Mouse (Mus musculus) liver, postnatal 0 days (tissue): ENCODE measurements at regions not wholly inside any gene's neighbourhood (a gene's known extent, or its start where the extent isn't known, plus 50 kb on each side); places are given as distances from the start of the nearest gene placed in this dataset. TPM values are rescaled to one million over a fixed set of nuclear protein-coding genes. Genes with fewer than 3 reads are reported as not detected.

Experiments used
- ATAC-seq: fragments of 200-750 bp; cut with Nextera tagmentation; 2 replicates; pipeline ENCODE4 v1.8.0; 2017; ENCODE audit warnings: mild to moderate bottlenecking, moderate library complexity
- DNase-seq: peaks from one replicate; pipeline ENCODE4 v3.0.0-alpha.2; 2016
- H3K27ac ChIP-seq: fragments of 300-500 bp; sonication (generic); 2 replicates; pipeline ENCODE4 v1.5.1; 2014; ENCODE audit warnings: antibody characterized with exemption, moderate library complexity, mild to moderate bottlenecking, low read depth
- H3K27me3 ChIP-seq: fragments of 300-500 bp; sonication (generic); 2 replicates; pipeline ENCODE4 v1.6.1; 2014; ENCODE audit warnings: low read length, control low read depth, mixed read lengths; ENCODE audit not compliant: insufficient read depth
- H3K36me3 ChIP-seq: fragments of 300-500 bp; sonication (generic); replicated peaks from 2 replicates; pipeline ENCODE4 v1.6.1; 2014; ENCODE audit warnings: mild to moderate bottlenecking, control low read depth, low read length, moderate library complexity, mixed read lengths; ENCODE audit not compliant: insufficient read depth
- H3K4me1 ChIP-seq: fragments of 300-500 bp; sonication (generic); 2 replicates; pipeline ENCODE4 v1.6.1; 2014; ENCODE audit warnings: antibody characterized with exemption, mild to moderate bottlenecking, control low read depth; ENCODE audit not compliant: insufficient read depth
- H3K4me2 ChIP-seq: fragments of 300-500 bp; sonication (generic); 2 replicates; pipeline ENCODE4 v1.6.1; 2014; ENCODE audit warnings: low read depth, mild to moderate bottlenecking, low read length, moderate library complexity, mixed read lengths
- H3K4me3 ChIP-seq: fragments of 300-500 bp; sonication (generic); 2 replicates; pipeline ENCODE4 v1.5.1; 2014; ENCODE audit warnings: low read depth, low read length
- H3K9ac ChIP-seq: fragments of 300-500 bp; sonication (generic); replicated peaks from 2 replicates; pipeline ENCODE4 v1.6.1; 2014; ENCODE audit warnings: mild to moderate bottlenecking, moderate library complexity
- H3K9me3 ChIP-seq: fragments of 300-500 bp; sonication (generic); 2 replicates; pipeline ENCODE4 v1.6.1; 2016; ENCODE audit warnings: mild to moderate bottlenecking, control low read depth, low read length, mixed read lengths
- CTCF ChIP-seq: sonication (generic); IDR thresholded peaks from 2 replicates; pipeline ENCODE4 v1.5.1; 2016; ENCODE audit warnings: antibody characterized with exemption, low read depth
- EP300 ChIP-seq: IDR thresholded peaks from 2 replicates; pipeline ENCODE4 v1.6.1; 2016; ENCODE audit warnings: antibody characterized with exemption, low read depth, mild to moderate bottlenecking
- WGBS: fragments of 180-500 bp; shearing (Covaris S2); extraction: QIAGEN DNeasy Blood & Tissue Kit; methylation state at CpG from one replicate; pipeline ENCODE4 v1.1.7; 2014; ENCODE audit not compliant: insufficient replicate concordance; 5-methylcytosine and 5-hydroxymethylcytosine counted together
- microRNA-seq: library from miRNA; unstranded; fragments of <30 nt; microRNA quantifications from one replicate; pipeline ENCODE4, GENCODE M21; 2016

DNA sequence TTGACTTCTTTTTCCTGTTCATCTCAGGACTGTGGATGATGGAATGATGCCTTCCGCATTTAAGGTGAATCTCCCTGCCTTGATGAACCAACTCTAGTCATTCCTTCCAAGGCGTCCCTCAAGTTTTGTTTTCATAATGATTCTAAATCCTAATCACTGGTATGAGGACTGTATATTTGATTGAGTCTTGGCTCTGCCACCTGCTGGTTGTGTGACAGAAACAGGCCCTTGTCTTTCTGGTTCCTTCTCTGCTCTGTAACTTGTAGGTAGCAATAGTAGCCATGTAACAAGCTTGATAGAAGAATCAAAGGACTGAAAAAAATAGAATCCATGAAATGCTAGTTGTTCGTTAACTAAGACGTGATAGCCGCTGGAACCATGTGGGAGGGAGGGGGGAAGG is 81.8 kb upstream of the Ccdc54 start:
- Histone ChIP-seq H3K9ac (no peak overlapping the region), H3K4me1 (no peaks in the 10 kb centered on the region), H3K27ac (no peak overlapping the region), H3K27me3 (no peaks in the 10 kb centered on the region), H3K4me3 (no peak overlapping the region), H3K36me3 (no peaks in the 10 kb centered on the region), H3K4me2 (no peak overlapping the region), H3K9me3 (no peaks in the 10 kb centered on the region)
- 65% methylated on average over 5 of the region's 5 CpGs for WGBS
- no peak for DNase-seq
- ATAC-seq, result no peak
- TF ChIP-seq EP300 (no peak), CTCF (peak; percentile 29)

DNA sequence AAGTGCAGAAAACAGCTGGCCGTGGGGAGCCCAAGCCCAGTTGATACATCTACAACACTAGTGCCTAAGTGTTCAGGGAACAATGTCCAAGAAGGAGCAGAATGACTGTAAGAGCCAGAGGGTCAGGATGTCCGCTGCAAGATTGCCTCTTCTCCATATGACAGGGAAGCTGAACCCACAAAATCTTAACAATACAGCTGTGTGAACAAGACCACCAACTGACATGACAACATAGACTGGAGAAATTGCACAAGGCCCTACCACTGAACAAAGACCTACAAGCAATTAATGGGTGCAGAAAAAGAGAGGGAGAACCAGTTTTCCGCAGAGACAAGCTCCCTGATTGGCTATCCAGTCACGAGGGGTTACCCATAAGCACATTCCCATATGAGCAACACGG is 80.2 kb upstream of the Ccdc54 start:
- Histone ChIP-seq H3K9me3 (no peaks in the 10 kb centered on the region), H3K27ac (no peak overlapping the region), H3K36me3 (no peaks in the 10 kb centered on the region), H3K4me1 (no peaks in the 10 kb centered on the region), H3K4me2 (no peak overlapping the region), H3K4me3 (no peak overlapping the region), H3K9ac (no peak overlapping the region), H3K27me3 (no peaks in the 10 kb centered on the region)
- ATAC-seq (no peak), DNase-seq (no peak)
- TF ChIP-seq CTCF (no peak), EP300 (no peak)
- 74% methylated on average over 5 of the region's 5 CpGs for WGBS

DNA sequence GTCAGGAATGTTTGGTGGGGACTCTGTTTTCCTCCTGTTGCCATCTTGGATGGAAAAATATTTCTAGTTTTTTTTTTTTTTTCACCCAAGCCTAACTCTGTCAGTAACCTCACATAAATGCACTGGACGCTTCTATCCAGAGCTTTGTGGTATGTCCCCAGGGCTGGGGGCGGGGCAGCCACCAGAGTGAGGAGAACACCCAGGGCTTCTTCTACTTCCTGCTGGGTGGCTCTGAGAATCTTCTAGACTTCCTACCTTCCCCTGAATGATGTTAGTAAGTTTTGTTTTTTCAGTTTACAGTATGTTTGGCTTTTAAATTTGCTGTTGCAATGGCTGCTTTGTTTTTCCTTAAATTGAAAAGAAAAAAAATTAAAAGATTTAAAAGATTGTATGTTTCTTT is 73.3 kb upstream of the Ccdc54 start:
- Histone ChIP-seq H3K27me3 (no peaks in the 10 kb centered on the region), H3K9me3 (no peaks in the 10 kb centered on the region), H3K27ac (no peak overlapping the region), H3K9ac (no peak overlapping the region), H3K36me3 (no peaks in the 10 kb centered on the region), H3K4me2 (no peak overlapping the region), H3K4me1 (no peaks in the 10 kb centered on the region), H3K4me3 (no peak overlapping the region)
- no peak for DNase-seq
- no peak for TF ChIP-seq EP300
- TF ChIP-seq CTCF, result no peak
- 23% methylated on average over 2 of the region's 2 CpGs for WGBS
- no peak for ATAC-seq

Small RNAs in the stretch of these regions (microRNA-seq; reads per million reads assigned to microRNA genes)
- not detected for gene Mir6363
